Mouse (Mus musculus): ENCODE results near the gene Appl2. TPM values are rescaled to one million over a fixed set of nuclear protein-coding genes. Genes with fewer than 3 reads are reported as not detected.
A peak's percentile ranks its signal among the peaks of the same experiment; 100 is the strongest.

Gene Appl2
- polyA plus RNA-seq (2014; fragmentation: Nextera tagmentation; extraction: Ambion mirVana), result 37.7 and 39.5 TPM in 2 replicates

DNA sequence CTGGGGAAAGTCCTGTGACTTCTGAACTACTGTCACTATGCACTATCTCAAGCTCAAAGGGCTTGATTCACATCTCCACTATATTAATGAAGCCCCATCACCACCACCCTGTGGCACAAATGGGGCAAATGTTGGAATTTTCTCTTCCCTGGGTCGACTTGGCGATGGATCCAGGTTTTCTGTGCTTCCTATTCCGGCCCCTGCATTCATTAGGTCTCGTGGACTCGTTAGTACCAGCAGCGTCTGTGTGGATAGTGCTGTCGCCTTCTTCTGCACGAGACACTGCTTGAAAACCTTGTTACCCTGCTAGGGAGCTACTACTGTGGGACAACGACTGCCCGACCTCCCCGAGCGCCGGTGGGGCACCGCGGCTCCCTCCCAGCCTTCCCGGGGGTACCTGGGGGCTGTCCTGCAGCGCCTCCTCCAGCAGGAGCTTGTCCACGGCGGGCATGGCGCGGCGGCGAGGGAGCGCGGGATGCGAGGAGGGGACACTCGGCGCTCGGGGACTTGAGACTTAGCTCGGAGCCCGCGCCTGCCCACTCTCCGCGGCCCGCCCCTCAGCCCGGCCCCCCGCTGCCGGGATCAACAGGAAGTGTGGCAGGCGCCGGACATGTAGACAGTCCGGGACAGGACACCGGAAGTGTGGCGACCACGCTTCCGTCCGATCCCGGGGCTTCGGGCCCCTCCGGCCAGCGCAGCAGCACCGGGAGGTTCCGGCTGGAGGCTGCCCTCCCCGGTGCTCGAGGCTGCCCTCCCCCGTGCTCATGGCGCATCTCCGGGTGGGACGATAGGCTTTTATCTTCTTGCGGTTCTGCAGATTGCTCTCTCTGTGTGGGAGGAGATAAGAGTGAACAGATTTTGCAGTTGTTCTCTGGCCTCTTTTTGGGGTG is at the start of gene Appl2:
Appl2 (minus strand) TSS at position 608 of the 890 bp plus-strand sequence.
- Histone ChIP-seq H3K27me3 (replicated peaks; ENCODE audit: control insufficient read depth, insufficient read depth, low read length) (no peaks in the 10 kb centered on the region), H3K4me2 (ENCODE audit: low read depth, low read length) (peak within 1 kb of the TSS; percentile 67), H3K36me3 (ENCODE audit: control insufficient read depth, insufficient read depth, low read length) (no peaks in the 10 kb centered on the region), H3K4me3 (ENCODE audit: low read depth, low read length) (peak within 1 kb of the TSS; percentile 71), H3K27ac (replicated peaks; ENCODE audit: low read depth, low read length) (peak within 1 kb of the TSS; percentile 70), H3K9me3 (ENCODE audit: control insufficient read depth, low read length) (no peaks in the 10 kb centered on the region), H3K4me1 (ENCODE audit: control insufficient read depth, insufficient read depth, low read length) (peaks cover 8% of the 10 kb centered on the region), H3K9ac (ENCODE audit: low read depth, low read length) (peak within 1 kb of the TSS; percentile 78)
- ATAC-seq (ENCODE audit: low read depth) (peak; percentile 98), DNase-seq (ENCODE audit: low spot score) (peak; percentile 95)
- WGBS, result 0% methylated on average over 27 of the region's 59 CpGs

GRCm38 (mm10) chr10:83696226-83696625 is 47.7 kb upstream of the Appl2 start:
- WGBS, result 83% methylated on average over 4 of the region's 4 CpGs

GRCm38 (mm10) chr10:83692175-83692895 is 43.8 kb upstream of the Appl2 start:
- no peak for DNase-seq (ENCODE audit: low spot score)
- 84% methylated on average over 11 of the region's 11 CpGs for WGBS
- Histone ChIP-seq H3K27ac (replicated peaks; ENCODE audit: low read depth, low read length) (no peak overlapping the region), H3K36me3 (ENCODE audit: control insufficient read depth, insufficient read depth, low read length) (no peaks in the 10 kb centered on the region), H3K9ac (ENCODE audit: low read depth, low read length) (no peak overlapping the region), H3K4me1 (ENCODE audit: control insufficient read depth, insufficient read depth, low read length) (no peaks in the 10 kb centered on the region), H3K27me3 (replicated peaks; ENCODE audit: control insufficient read depth, insufficient read depth, low read length) (no peaks in the 10 kb centered on the region), H3K4me3 (ENCODE audit: low read depth, low read length) (no peak overlapping the region), H3K9me3 (ENCODE audit: control insufficient read depth, low read length) (no peaks in the 10 kb centered on the region), H3K4me2 (ENCODE audit: low read depth, low read length) (no peak overlapping the region)
- ATAC-seq (ENCODE audit: low read depth), result no peak

More at GRCm38 (mm10) chr10:83696226-83696625, 47.7 kb upstream of the Appl2 start:
- DNase-seq (ENCODE audit: low spot score), result no peak
- Histone ChIP-seq H3K9ac (ENCODE audit: low read depth, low read length) (no peak overlapping the region), H3K4me1 (ENCODE audit: control insufficient read depth, insufficient read depth, low read length) (no peaks in the 10 kb centered on the region), H3K36me3 (ENCODE audit: control insufficient read depth, insufficient read depth, low read length) (no peaks in the 10 kb centered on the region), H3K27me3 (replicated peaks; ENCODE audit: control insufficient read depth, insufficient read depth, low read length) (no peaks in the 10 kb centered on the region), H3K4me2 (ENCODE audit: low read depth, low read length) (no peak overlapping the region), H3K27ac (replicated peaks; ENCODE audit: low read depth, low read length) (no peak overlapping the region), H3K9me3 (ENCODE audit: control insufficient read depth, low read length) (no peaks in the 10 kb centered on the region), H3K4me3 (ENCODE audit: low read depth, low read length) (no peak overlapping the region)
- ATAC-seq (ENCODE audit: low read depth), result no peak

DNA sequence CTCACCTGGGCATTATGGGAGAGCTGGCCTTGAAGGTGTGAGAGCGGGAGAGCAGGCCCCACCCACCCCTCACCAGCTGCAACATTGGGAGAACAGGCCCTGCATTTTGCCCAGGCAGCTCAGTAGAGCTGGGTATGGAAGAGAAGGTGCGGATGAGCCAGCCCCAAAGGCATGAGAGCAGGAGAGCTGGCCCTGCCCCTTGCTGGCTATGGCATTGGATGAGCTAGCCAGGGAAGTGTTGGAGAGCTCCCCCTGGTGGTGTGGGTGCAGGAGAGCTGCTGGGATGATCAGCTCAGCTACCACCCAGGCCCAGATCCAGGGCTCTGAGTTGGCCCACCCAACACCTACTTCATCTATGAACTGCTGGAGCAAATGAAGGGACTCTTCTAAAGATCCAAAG is 39.7 kb upstream of the Appl2 start:
- H3K4me2 ChIP-seq (ENCODE audit: low read depth, low read length), result no peak overlapping the region
- WGBS, result 94% methylated on average over 2 of the region's 2 CpGs
- no peak overlapping the region for H3K4me3 ChIP-seq (ENCODE audit: low read depth, low read length)
- H3K27me3 ChIP-seq (replicated peaks; ENCODE audit: control insufficient read depth, insufficient read depth, low read length), result no peaks in the 10 kb centered on the region
- no peaks in the 10 kb centered on the region for H3K36me3 ChIP-seq (ENCODE audit: control insufficient read depth, insufficient read depth, low read length)
- H3K9ac ChIP-seq (ENCODE audit: low read depth, low read length), result no peak overlapping the region
- H3K9me3 ChIP-seq (ENCODE audit: control insufficient read depth, low read length), result no peaks in the 10 kb centered on the region
- DNase-seq (ENCODE audit: low spot score) (no peak), ATAC-seq (ENCODE audit: low read depth) (no peak)
- no peaks in the 10 kb centered on the region for H3K4me1 ChIP-seq (ENCODE audit: control insufficient read depth, insufficient read depth, low read length)
- H3K27ac ChIP-seq (replicated peaks; ENCODE audit: low read depth, low read length), result no peak overlapping the region

GRCm38 (mm10) chr10:83681334-83681733 is 32.8 kb upstream of the Appl2 start:
- no peak for DNase-seq (ENCODE audit: low spot score)
- no peak overlapping the region for H3K4me2 ChIP-seq (ENCODE audit: low read depth, low read length)
- H3K4me3 ChIP-seq (ENCODE audit: low read depth, low read length), result no peak overlapping the region
- no peak overlapping the region for H3K27ac ChIP-seq (replicated peaks; ENCODE audit: low read depth, low read length)
- no peaks in the 10 kb centered on the region for H3K36me3 ChIP-seq (ENCODE audit: control insufficient read depth, insufficient read depth, low read length)
- WGBS, result 79% methylated on average over 12 of the region's 12 CpGs
- H3K9ac ChIP-seq (ENCODE audit: low read depth, low read length), result no peak overlapping the region
- H3K27me3 ChIP-seq (replicated peaks; ENCODE audit: control insufficient read depth, insufficient read depth, low read length), result no peaks in the 10 kb centered on the region
- no peak for ATAC-seq (ENCODE audit: low read depth)
- no peaks in the 10 kb centered on the region for H3K9me3 ChIP-seq (ENCODE audit: control insufficient read depth, low read length)
- H3K4me1 ChIP-seq (ENCODE audit: control insufficient read depth, insufficient read depth, low read length), result no peaks in the 10 kb centered on the region

DNA sequence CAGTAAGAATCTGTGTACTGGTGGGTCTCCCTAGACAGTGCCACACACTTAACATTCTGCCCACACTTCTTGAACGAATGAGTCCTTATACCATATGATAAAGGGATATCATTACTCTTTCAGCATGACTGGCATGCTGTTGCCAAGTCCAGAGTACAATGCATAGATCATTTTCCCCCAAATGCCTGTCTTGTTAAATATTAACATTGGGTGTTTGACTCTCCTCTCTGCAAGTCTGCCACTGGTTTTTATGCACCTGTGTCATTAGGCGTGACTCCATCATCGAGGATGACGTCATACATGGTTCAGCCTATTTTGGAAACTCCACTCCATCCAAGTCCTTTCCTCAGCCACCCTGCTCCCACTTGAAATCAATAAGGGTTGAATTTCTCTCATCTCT is 18.0 kb upstream of the Appl2 start:
- H3K27me3 ChIP-seq (replicated peaks; ENCODE audit: control insufficient read depth, insufficient read depth, low read length), result no peaks in the 10 kb centered on the region
- no peak for ATAC-seq (ENCODE audit: low read depth)
- H3K9ac ChIP-seq (ENCODE audit: low read depth, low read length), result no peak overlapping the region
- H3K27ac ChIP-seq (replicated peaks; ENCODE audit: low read depth, low read length), result no peak overlapping the region
- H3K4me1 ChIP-seq (ENCODE audit: control insufficient read depth, insufficient read depth, low read length), result no peaks in the 10 kb centered on the region
- H3K36me3 ChIP-seq (ENCODE audit: control insufficient read depth, insufficient read depth, low read length), result no peaks in the 10 kb centered on the region
- WGBS, result 86% methylated on average over 4 of the region's 4 CpGs
- no peak overlapping the region for H3K4me2 ChIP-seq (ENCODE audit: low read depth, low read length)
- H3K9me3 ChIP-seq (ENCODE audit: control insufficient read depth, low read length), result no peaks in the 10 kb centered on the region
- no peak overlapping the region for H3K4me3 ChIP-seq (ENCODE audit: low read depth, low read length)
- no peak for DNase-seq (ENCODE audit: low spot score)

DNA sequence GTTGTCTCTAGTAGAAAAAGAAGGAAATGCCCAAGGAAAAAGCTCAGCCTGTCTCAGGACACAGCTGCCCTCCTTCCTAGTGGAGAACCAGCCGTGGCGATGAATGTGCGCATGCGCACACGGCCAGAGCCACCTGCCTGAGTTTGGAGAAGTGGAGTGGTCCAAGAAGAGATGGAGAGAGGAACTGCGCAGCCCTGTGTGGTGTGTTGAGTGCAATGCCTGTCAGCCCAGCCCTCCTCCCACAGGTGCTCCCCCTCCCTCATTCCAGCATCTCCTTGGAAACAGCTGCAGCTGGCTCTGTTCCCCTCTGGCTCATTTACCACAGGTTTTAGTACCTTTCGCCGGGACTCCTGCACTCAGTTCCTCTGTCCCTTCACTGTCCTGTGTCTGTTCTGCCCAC is 13.4 kb upstream of the Appl2 start:
- Histone ChIP-seq H3K9me3 (ENCODE audit: control insufficient read depth, low read length) (no peaks in the 10 kb centered on the region), H3K4me3 (ENCODE audit: low read depth, low read length) (no peak overlapping the region), H3K9ac (ENCODE audit: low read depth, low read length) (no peak overlapping the region), H3K36me3 (ENCODE audit: control insufficient read depth, insufficient read depth, low read length) (no peaks in the 10 kb centered on the region), H3K27me3 (replicated peaks; ENCODE audit: control insufficient read depth, insufficient read depth, low read length) (no peaks in the 10 kb centered on the region), H3K4me2 (ENCODE audit: low read depth, low read length) (no peak overlapping the region), H3K27ac (replicated peaks; ENCODE audit: low read depth, low read length) (no peak overlapping the region), H3K4me1 (ENCODE audit: control insufficient read depth, insufficient read depth, low read length) (no peaks in the 10 kb centered on the region)
- no peak for ATAC-seq (ENCODE audit: low read depth)
- DNase-seq (ENCODE audit: low spot score), result no peak
- WGBS, result 79% methylated on average over 8 of the region's 8 CpGs

DNA sequence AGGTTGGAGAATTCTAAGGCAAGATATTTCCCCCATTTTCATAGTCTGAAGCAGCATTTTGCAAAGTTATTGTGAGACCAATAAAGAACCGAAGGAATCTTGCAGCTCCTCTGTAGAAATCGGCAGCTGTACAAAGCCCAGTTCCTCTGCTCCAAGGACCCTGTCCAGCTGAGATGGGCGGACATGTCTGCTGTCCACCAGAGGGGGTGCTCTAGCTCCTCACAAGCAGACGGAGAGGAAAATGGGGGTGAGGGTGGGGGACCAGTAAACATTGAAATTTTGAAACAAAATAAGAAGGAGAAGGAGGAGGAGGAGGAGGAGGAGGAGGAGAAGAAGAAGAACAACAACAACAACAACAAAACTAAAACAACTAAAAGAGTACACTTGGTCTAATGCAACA is 12.1 kb upstream of the Appl2 start:
- no peaks in the 10 kb centered on the region for H3K36me3 ChIP-seq (ENCODE audit: control insufficient read depth, insufficient read depth, low read length)
- WGBS, result 65% methylated on average over 4 of the region's 4 CpGs
- H3K27me3 ChIP-seq (replicated peaks; ENCODE audit: control insufficient read depth, insufficient read depth, low read length), result no peaks in the 10 kb centered on the region
- H3K9ac ChIP-seq (ENCODE audit: low read depth, low read length), result no peak overlapping the region
- no peak overlapping the region for H3K27ac ChIP-seq (replicated peaks; ENCODE audit: low read depth, low read length)
- H3K9me3 ChIP-seq (ENCODE audit: control insufficient read depth, low read length), result no peaks in the 10 kb centered on the region
- DNase-seq (ENCODE audit: low spot score) (no peak), ATAC-seq (ENCODE audit: low read depth) (no peak)
- H3K4me3 ChIP-seq (ENCODE audit: low read depth, low read length), result no peak overlapping the region
- no peak overlapping the region for H3K4me2 ChIP-seq (ENCODE audit: low read depth, low read length)
- H3K4me1 ChIP-seq (ENCODE audit: control insufficient read depth, insufficient read depth, low read length), result no peaks in the 10 kb centered on the region

Data from embryonic facial prominence, embryonic 14.5 days (tissue).